Mouse (Mus musculus): ENCODE data around the gene Plin2. TPM values are rescaled to one million over a fixed set of nuclear protein-coding genes. Genes with fewer than 3 reads are reported as not detected.

Plin2 gene
- polyA plus RNA-seq (2015; fragmentation: Nextera tagmentation; extraction: Ambion mirVana): 220 and 252 TPM in 2 replicates

DNA sequence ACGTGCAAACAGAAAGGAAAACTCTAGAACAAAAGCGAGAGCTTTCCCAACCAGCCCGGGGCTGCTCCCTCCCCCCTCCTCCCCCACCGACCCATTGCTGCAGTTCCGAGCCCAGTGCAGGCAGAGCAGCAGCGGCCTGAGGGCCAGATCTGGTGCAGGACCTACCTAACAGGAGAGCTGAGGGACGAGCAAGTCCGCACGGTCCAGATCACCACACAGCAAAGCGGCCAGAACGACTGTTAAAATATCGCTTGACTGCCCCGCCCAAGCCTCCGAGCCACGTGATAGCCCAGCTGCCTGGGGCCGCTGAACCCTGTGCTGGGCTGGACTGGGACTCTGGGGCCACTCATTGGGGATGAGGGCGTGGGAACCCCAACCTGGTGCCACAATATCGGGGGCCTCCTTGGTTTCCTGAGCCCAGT, at the start of gene Plin2:
Gene Plin2 (minus strand): TSS at position 281 of the 422 bp plus-strand sequence.
- Histone ChIP-seq H3K9ac (replicated peaks; ENCODE audit: low read depth) (peak within 1 kb of the TSS; percentile 76), H3K36me3 (ENCODE audit: insufficient read depth, low read length) (no peaks in the 10 kb centered on the region; the same call in 1 of the 2 replicates), H3K9me3 (ENCODE audit: low read length) (no peaks in the 10 kb centered on the region), H3K4me3 (ENCODE audit: low read depth, low read length) (peak within 1 kb of the TSS; percentile 75), H3K27ac (ENCODE audit: low read length) (peak within 1 kb of the TSS; percentile 95), H3K27me3 (replicated peaks; ENCODE audit: insufficient read depth, low read length) (no peaks in the 10 kb centered on the region), H3K4me1 (ENCODE audit: insufficient read depth, low read depth, low read length) (peaks cover 7% of the 10 kb centered on the region; the same call in 1 of the 2 replicates), H3K4me2 (replicated peaks; ENCODE audit: low read depth, low read length) (peak within 1 kb of the TSS; percentile 65)
- WGBS: under 1% methylated on average over 18 of the region's 18 CpGs
- DNase-seq (ENCODE audit: low spot score): peak; percentile 87
- no peak for TF ChIP-seq EP300 (IDR thresholded peaks at IDR 0.05)
- no peak for TF ChIP-seq CTCF (IDR thresholded peaks at IDR 0.05)
- peak; percentile 89 for ATAC-seq

DNA sequence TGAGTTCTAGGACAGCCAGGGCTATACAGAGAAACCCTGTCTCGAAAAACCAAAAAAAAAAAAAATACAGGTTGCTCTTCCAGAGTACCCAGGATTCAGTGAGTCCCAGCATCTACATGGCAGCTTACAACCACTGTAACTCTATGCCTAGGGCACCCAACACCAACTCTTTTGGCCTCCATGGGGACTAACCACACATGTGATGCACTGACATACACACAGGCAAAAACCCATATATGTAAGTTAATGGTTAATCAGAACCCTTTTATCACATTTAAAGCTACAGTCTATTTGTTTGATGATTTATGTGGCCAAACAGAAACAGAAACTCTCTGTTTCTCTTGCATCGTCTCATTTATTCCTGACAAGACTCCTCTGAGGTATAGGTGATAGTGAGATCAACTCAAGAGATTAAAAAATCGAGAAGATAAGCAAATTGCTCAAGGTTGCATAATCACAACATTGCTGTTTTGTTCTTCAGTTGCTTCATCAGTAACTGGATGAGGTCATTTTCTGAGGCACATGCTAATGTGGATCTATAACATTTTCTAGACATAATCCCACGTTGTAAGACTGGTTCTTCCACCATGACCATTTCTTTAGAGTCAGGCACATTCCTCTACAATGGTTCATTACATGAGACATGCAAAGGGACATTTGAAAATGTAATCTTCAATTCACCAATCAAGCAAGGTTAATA, 49.2 kb upstream of the Plin2 start:
- WGBS: 61% methylated on average over 4 of the region's 4 CpGs
- H3K27me3 ChIP-seq (replicated peaks; ENCODE audit: insufficient read depth, low read length): no peaks in the 10 kb centered on the region
- 0 out of 2 replicates have a peak, but pooled peaks cover 2% of the 10 kb centered on the region for H3K4me1 ChIP-seq (ENCODE audit: insufficient read depth, low read depth, low read length)
- no peak overlapping the region for H3K4me2 ChIP-seq (replicated peaks; ENCODE audit: low read depth, low read length)
- no peak for ATAC-seq
- no peak overlapping the region for H3K9ac ChIP-seq (replicated peaks; ENCODE audit: low read depth)
- H3K36me3 ChIP-seq (ENCODE audit: insufficient read depth, low read length): no peaks in the 10 kb centered on the region
- no peak for DNase-seq (ENCODE audit: low spot score)
- TF ChIP-seq EP300 (IDR thresholded peaks at IDR 0.05) (no peak), CTCF (IDR thresholded peaks at IDR 0.05) (no peak)
- H3K4me3 ChIP-seq (ENCODE audit: low read depth, low read length): no peak overlapping the region
- no peaks in the 10 kb centered on the region for H3K9me3 ChIP-seq (ENCODE audit: low read length)
- H3K27ac ChIP-seq (ENCODE audit: low read length): no peak overlapping the region

- Histone ChIP-seq H3K9me3 (ENCODE audit: low read length) (no peaks in the 10 kb centered on the region), H3K4me3 (ENCODE audit: low read depth, low read length) (no peak overlapping the region), H3K27ac (ENCODE audit: low read length) (no peak overlapping the region), H3K36me3 (ENCODE audit: insufficient read depth, low read length) (no peaks in the 10 kb centered on the region), H3K27me3 (replicated peaks; ENCODE audit: insufficient read depth, low read length) (no peaks in the 10 kb centered on the region), H3K4me1 (ENCODE audit: insufficient read depth, low read depth, low read length) (0 out of 2 replicates have a peak, but pooled peaks cover 2% of the 10 kb centered on the region), H3K9ac (replicated peaks; ENCODE audit: low read depth) (no peak overlapping the region), H3K4me2 (replicated peaks; ENCODE audit: low read depth, low read length) (no peak overlapping the region)
- TF ChIP-seq CTCF (IDR thresholded peaks at IDR 0.05) (no peak), EP300 (IDR thresholded peaks at IDR 0.05) (no peak)
- ATAC-seq: peak; percentile 48
- WGBS: 60% methylated on average over 1 of the region's 1 CpGs
- peak; percentile 80 for DNase-seq (ENCODE audit: low spot score)
These were observed 47.3 kb upstream of the Plin2 start for GRCm38 (mm10) chr4:86717176-86717575.

DNA sequence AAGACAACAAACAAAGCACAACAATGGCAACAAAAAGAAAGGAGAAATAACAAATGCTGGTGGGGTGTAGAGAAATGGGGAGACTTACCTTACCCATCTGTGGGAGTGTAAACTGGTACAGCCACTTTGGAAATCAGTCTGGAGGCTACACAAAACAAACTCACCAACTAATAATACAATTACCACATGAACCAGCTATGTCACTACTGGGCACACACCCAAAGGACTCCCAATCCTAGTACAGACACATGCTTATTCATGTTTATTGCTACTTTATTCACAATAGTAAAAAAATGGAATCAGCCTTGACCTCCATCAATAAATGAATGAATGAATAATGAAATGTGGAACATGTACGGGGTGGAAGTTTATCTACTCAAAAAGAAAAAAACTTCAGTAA, 45.5 kb upstream of the Plin2 start:
- no peak overlapping the region for H3K4me2 ChIP-seq (replicated peaks; ENCODE audit: low read depth, low read length)
- ATAC-seq (no peak), DNase-seq (ENCODE audit: low spot score) (no peak)
- no peak overlapping the region for H3K9ac ChIP-seq (replicated peaks; ENCODE audit: low read depth)
- no peaks in the 10 kb centered on the region for H3K9me3 ChIP-seq (ENCODE audit: low read length)
- H3K27ac ChIP-seq (ENCODE audit: low read length): no peak overlapping the region
- H3K4me3 ChIP-seq (ENCODE audit: low read depth, low read length): no peak overlapping the region
- TF ChIP-seq EP300 (IDR thresholded peaks at IDR 0.05) (no peak), CTCF (IDR thresholded peaks at IDR 0.05) (no peak)
- 0 out of 2 replicates have a peak, but pooled peaks cover 2% of the 10 kb centered on the region for H3K4me1 ChIP-seq (ENCODE audit: insufficient read depth, low read depth, low read length)
- H3K27me3 ChIP-seq (replicated peaks; ENCODE audit: insufficient read depth, low read length): no peaks in the 10 kb centered on the region
- H3K36me3 ChIP-seq (ENCODE audit: insufficient read depth, low read length): no peaks in the 10 kb centered on the region
- 70% methylated on average over 1 of the region's 1 CpGs for WGBS

DNA sequence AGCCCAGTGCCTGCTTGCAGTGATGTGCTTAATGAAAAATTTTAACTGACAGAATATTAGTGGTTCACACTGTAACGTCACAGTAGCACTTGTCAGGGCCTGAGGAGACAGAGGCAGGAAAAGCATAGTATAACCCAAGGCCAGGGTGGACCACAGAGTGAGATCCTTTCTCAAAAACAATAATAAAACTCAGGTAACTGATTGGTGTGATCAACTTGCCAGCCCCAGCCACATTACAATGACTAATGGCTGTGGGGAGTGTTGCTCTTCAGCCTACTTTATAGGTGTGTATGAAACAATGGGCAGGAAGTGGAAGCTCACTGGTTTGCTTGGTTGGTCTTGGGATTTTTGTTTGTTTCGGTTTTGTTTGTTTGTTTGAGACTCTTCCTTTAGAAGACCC, 43.7 kb upstream of the Plin2 start:
- no peak overlapping the region for H3K4me2 ChIP-seq (replicated peaks; ENCODE audit: low read depth, low read length)
- ATAC-seq: no peak
- WGBS: 52% methylated on average over 2 of the region's 2 CpGs

DNA sequence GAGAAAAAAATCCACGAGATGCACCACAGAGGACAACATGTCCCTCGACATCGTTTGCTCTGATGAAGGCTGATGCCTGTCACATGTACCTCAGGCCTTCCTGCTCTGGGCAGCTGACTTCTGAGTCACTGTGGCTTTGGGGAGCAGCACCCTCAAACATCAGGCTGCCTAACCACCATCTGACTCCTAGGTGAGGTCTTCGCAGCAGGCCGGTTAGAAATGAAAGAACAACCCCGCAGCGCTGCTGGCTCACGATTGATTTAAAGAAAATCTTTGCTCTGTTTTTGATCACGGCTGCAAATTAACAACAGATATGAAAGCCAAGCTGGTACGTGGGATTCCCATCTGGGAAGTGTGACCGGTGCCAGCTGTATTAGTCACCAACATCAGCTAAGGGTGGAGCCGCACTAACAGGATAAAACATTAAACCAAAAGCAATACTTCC, 42.9 kb upstream of the Plin2 start:
- Histone ChIP-seq H3K4me3 (ENCODE audit: low read depth, low read length) (no peak overlapping the region), H3K27me3 (replicated peaks; ENCODE audit: insufficient read depth, low read length) (no peaks in the 10 kb centered on the region), H3K27ac (ENCODE audit: low read length) (no peak overlapping the region), H3K36me3 (ENCODE audit: insufficient read depth, low read length) (no peaks in the 10 kb centered on the region), H3K9ac (replicated peaks; ENCODE audit: low read depth) (no peak overlapping the region), H3K4me2 (replicated peaks; ENCODE audit: low read depth, low read length) (no peak overlapping the region), H3K4me1 (ENCODE audit: insufficient read depth, low read depth, low read length) (0 out of 2 replicates have a peak, but pooled peaks cover 2% of the 10 kb centered on the region), H3K9me3 (ENCODE audit: low read length) (no peaks in the 10 kb centered on the region)
- 68% methylated on average over 12 of the region's 12 CpGs for WGBS
- TF ChIP-seq CTCF (IDR thresholded peaks at IDR 0.05) (no peak), EP300 (IDR thresholded peaks at IDR 0.05) (no peak)
- ATAC-seq (peak; percentile 50), DNase-seq (ENCODE audit: low spot score) (peak; percentile 61)

More for the DNA sequence above, 43.7 kb upstream of the Plin2 start:
- Histone ChIP-seq H3K4me1 (ENCODE audit: insufficient read depth, low read depth, low read length) (0 out of 2 replicates have a peak, but pooled peaks cover 2% of the 10 kb centered on the region), H3K4me3 (ENCODE audit: low read depth, low read length) (no peak overlapping the region), H3K27me3 (replicated peaks; ENCODE audit: insufficient read depth, low read length) (no peaks in the 10 kb centered on the region), H3K27ac (ENCODE audit: low read length) (no peak overlapping the region), H3K9me3 (ENCODE audit: low read length) (no peaks in the 10 kb centered on the region), H3K36me3 (ENCODE audit: insufficient read depth, low read length) (no peaks in the 10 kb centered on the region), H3K9ac (replicated peaks; ENCODE audit: low read depth) (no peak overlapping the region)
- DNase-seq (ENCODE audit: low spot score): no peak
- no peak for TF ChIP-seq CTCF (IDR thresholded peaks at IDR 0.05)
- TF ChIP-seq EP300 (IDR thresholded peaks at IDR 0.05): no peak
